Mouse (Mus musculus) cortical plate, adult 2 months (tissue): ENCODE data around the gene Iqck.

Experiments
- CTCF ChIP-seq: fragments of 200-500 bp; IDR thresholded peaks from 2 replicates; pipeline ENCODE4 v1.5.1; 2011; ENCODE audit warnings: mild to moderate bottlenecking, control low read depth, low read length; ENCODE audit not compliant: insufficient read depth; ENCODE audit errors: extremely low read depth
- POLR2A ChIP-seq: fragments of 200-500 bp; IDR thresholded peaks from 2 replicates; pipeline ENCODE4 v1.6.1; 2011; ENCODE audit warnings: mild to moderate bottlenecking, low read length, control low read depth; ENCODE audit not compliant: insufficient read depth; ENCODE audit errors: extremely low read depth

DNA sequence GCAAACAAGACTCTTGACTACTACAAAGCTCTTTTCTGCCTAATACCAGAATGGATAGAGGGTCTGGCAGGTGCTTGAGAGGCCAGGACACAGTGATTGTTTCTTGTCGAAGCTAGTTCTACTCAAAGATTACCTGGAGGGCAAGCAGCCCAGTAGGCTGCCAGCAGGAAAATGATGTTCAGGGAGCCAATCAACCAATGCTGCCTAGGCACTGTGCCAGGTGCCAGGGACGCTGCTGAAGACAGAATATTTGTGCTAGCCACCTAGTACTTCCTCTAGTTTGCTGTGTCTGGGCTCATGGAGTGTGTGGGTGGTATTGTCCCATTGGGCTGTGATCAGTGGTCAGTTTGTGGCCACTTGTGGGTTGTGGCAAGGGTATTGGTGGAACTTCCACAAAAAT lies 146.9 kb downstream of the Iqck start:
- no peak for TF ChIP-seq CTCF
- TF ChIP-seq POLR2A = no peak
